Mouse (Mus musculus) adrenal gland, postnatal 36 days (tissue): ENCODE data around the gene Ntng1. TPM values are rescaled to one million over a fixed set of nuclear protein-coding genes. Genes with fewer than 3 reads are reported as not detected.

Experiments used
- DNase-seq, 2 experiments: peaks; one replicate each; pipeline ENCODE4 v3.0.0; 2021; ENCODE audit warnings: mixed read lengths in 1 of 2
- total RNA-seq, 2 experiments: library from RNA; stranded (reverse); gene quantifications; 2 replicates each; pipeline ENCODE4 v1.2.3; 2021

Ntng1 gene
- total RNA-seq, 2 experiments from 2014 or later = 0.70 to 1.9 TPM

- no peak for DNase-seq
These were observed 220.0 kb downstream of the Ntng1 start for GRCm38 (mm10) chr3:109923788-109924187.

GRCm38 (mm10) chr3:109918996-109919395, 224.8 kb downstream of the Ntng1 start:
- DNase-seq = no peak

GRCm38 (mm10) chr3:109917926-109918694, 225.7 kb downstream of the Ntng1 start:
- no peak for DNase-seq

- no peak for DNase-seq
These were observed 226.7 kb downstream of the Ntng1 start for GRCm38 (mm10) chr3:109917077-109917476.

- DNase-seq = no peak
These were observed 229.6 kb downstream of the Ntng1 start for GRCm38 (mm10) chr3:109914226-109914625.

GRCm38 (mm10) chr3:109890600-109890999, 253.2 kb downstream of the Ntng1 start:
- DNase-seq = no peak

- no peak for DNase-seq
These were observed 258.1 kb downstream of the Ntng1 start for GRCm38 (mm10) chr3:109885672-109886071.

- DNase-seq = peak; percentile 24 to 27
These were observed 264.8 kb downstream of the Ntng1 start for GRCm38 (mm10) chr3:109879061-109879460.

GRCm38 (mm10) chr3:109871986-109872385, 271.8 kb downstream of the Ntng1 start:
- DNase-seq = peak; percentile 7 to 21

- DNase-seq = no peak
These were observed 285.5 kb downstream of the Ntng1 start for GRCm38 (mm10) chr3:109858276-109858675.

GRCm38 (mm10) chr3:109854449-109855155, 289.2 kb downstream of the Ntng1 start:
- no peak for DNase-seq

GRCm38 (mm10) chr3:109846660-109847059, 297.2 kb downstream of the Ntng1 start:
- DNase-seq = no peak

GRCm38 (mm10) chr3:109825806-109826205, 318.0 kb downstream of the Ntng1 start:
- no peak for DNase-seq

- DNase-seq = no peak
These were observed 320.9 kb downstream of the Ntng1 start for GRCm38 (mm10) chr3:109822803-109823474.

- no peak for DNase-seq
These were observed 324.8 kb downstream of the Ntng1 start for GRCm38 (mm10) chr3:109818821-109819685.

GRCm38 (mm10) chr3:109809065-109809464, 334.7 kb downstream of the Ntng1 start:
- DNase-seq = no peak

- no peak for DNase-seq
These were observed 336.4 kb downstream of the Ntng1 start for GRCm38 (mm10) chr3:109807211-109807934.

GRCm38 (mm10) chr3:109804145-109804544, 339.7 kb downstream of the Ntng1 start:
- DNase-seq = no peak

- no peak for DNase-seq
These were observed 340.2 kb downstream of the Ntng1 start for GRCm38 (mm10) chr3:109803616-109804015.

- no peak for DNase-seq
These were observed 346.5 kb downstream of the Ntng1 start for GRCm38 (mm10) chr3:109797354-109797753.

- DNase-seq = no peak
These were observed 360.6 kb downstream of the Ntng1 start for GRCm38 (mm10) chr3:109783231-109783630.
